Comparison of ENCODE assay signal across 9 mouse cellular contexts in genomic region chr1:52501688-52502133, GRCm38 (mm10). TPM values are rescaled to one million over a fixed set of nuclear protein-coding genes. Genes with fewer than 3 reads are reported as not detected.
DNase-seq lines count a peak whose midpoint lies in the region; ATAC-seq and TF ChIP-seq lines count a peak whose summit lies in the region.
"Had no signal": no experiment of that assay in that cellular context is flagged by ENCODE, and none has a peak within 500 bp of the region (broad histone marks: within the 10 kb centered on the region; RNA-seq: fewer than 3 reads in every experiment).

No protein-coding gene starts in this region.

- TF ChIP-seq POLR2A in spleen, adult 2 months (IDR thresholded peaks at IDR 0.05; ENCODE audit: low read depth, low read length): no peak
- TF ChIP-seq POLR2A in limb, embryonic 14.5 days (IDR thresholded peaks at IDR 0.05; ENCODE audit: borderline replicate concordance, extremely low read depth, insufficient read depth, insufficient read length): no peak

- no peak overlapping the region for H3K4me2 ChIP-seq in limb, embryonic 14.5 days (replicated peaks; ENCODE audit: low read depth, low read length, severe bottlenecking)
- no peak overlapping the region for H3K4me2 ChIP-seq in midbrain, embryonic 16.5 days (ENCODE audit: low read length)

- TF ChIP-seq CTCF in spleen, adult 2 months (IDR thresholded peaks at IDR 0.05; ENCODE audit: extremely low read depth, insufficient read depth, insufficient read length, insufficient replicate concordance): no peak

- H3K27me3 ChIP-seq in spleen, adult 2 months (ENCODE audit: control insufficient read depth, insufficient read depth, low read length): no peaks in the 10 kb centered on the region
- H3K27me3 ChIP-seq in limb, embryonic 14.5 days (ENCODE audit: control insufficient read depth, insufficient read depth, low read length): no peaks in the 10 kb centered on the region
- H3K27me3 ChIP-seq in forebrain, embryonic 10.5 days (ENCODE audit: poor library complexity, severe bottlenecking): peaks cover 35% of the 10 kb centered on the region
- H3K27me3 ChIP-seq in midbrain, embryonic 16.5 days (ENCODE audit: control insufficient read depth, insufficient read depth, low read depth, low read length): no peaks in the 10 kb centered on the region
- H3K27me3 ChIP-seq: heart, embryonic 15.5 days had no signal

- ATAC-seq in limb, embryonic 14.5 days (ENCODE audit: low FRiP score, low read depth): no peak
- ATAC-seq in midbrain, embryonic 16.5 days: no peak

- peak overlapping the region; percentile 27; the same call in 1 of the 2 replicates for H3K27ac ChIP-seq in spleen, adult 2 months (ENCODE audit: insufficient read depth, low read length)
- 0 out of 2 replicates have a peak overlapping the region, but pooled peaks have one; percentile 28 for H3K27ac ChIP-seq in limb, embryonic 14.5 days (replicated peaks; ENCODE audit: low read depth, low read length)
- no peak overlapping the region for H3K27ac ChIP-seq in forebrain, embryonic 10.5 days
- no peak overlapping the region for H3K27ac ChIP-seq in midbrain, embryonic 16.5 days (ENCODE audit: low read length)

- no peak overlapping the region for H3K9ac ChIP-seq in limb, embryonic 14.5 days (ENCODE audit: low read depth, low read length, severe bottlenecking)
- H3K9ac ChIP-seq in midbrain, embryonic 16.5 days (ENCODE audit: low read depth, low read length): no peak overlapping the region
- H3K9ac ChIP-seq: heart, embryonic 15.5 days had no signal

- no peaks in the 10 kb centered on the region for H3K36me3 ChIP-seq in spleen, adult 2 months (ENCODE audit: control insufficient read depth, insufficient read depth, low read length)
- H3K36me3 ChIP-seq in limb, embryonic 14.5 days (ENCODE audit: control insufficient read depth, insufficient read depth, low read length): no peaks in the 10 kb centered on the region
- no peaks in the 10 kb centered on the region for H3K36me3 ChIP-seq in forebrain, embryonic 10.5 days (replicated peaks)
- H3K36me3 ChIP-seq in midbrain, embryonic 16.5 days (ENCODE audit: control insufficient read depth, insufficient read depth, low read length): no peaks in the 10 kb centered on the region
- H3K36me3 ChIP-seq: heart, embryonic 15.5 days had no signal

- no peak for DNase-seq in spleen, adult 2 months (ENCODE audit: low read depth in 1 of 2, low spot score in 2 of 2)
- DNase-seq in spleen, postnatal 4 days (ENCODE audit: low spot score in 2 of 2): no peak
- DNase-seq in cerebellum, adult 9-11 months: peak; percentile 80
- peak; percentile 5 for DNase-seq in limb, embryonic 14.5 days (ENCODE audit: low spot score)
- peak; percentile 24 for DNase-seq in telencephalon, adult 2 months (ENCODE audit: low read depth, low spot score)
- DNase-seq in forebrain, embryonic 10.5 days (ENCODE audit: extremely low spot score, low spot score): no peak
- no peak for DNase-seq in frontal cortex, adult 2 months (ENCODE audit: extremely low spot score in 1 of 2, low spot score in 1 of 2)

- H3K4me1 ChIP-seq in spleen, adult 2 months (ENCODE audit: control insufficient read depth, insufficient read depth, insufficient read length): 0 out of 2 replicates have a peak, but pooled peaks cover 2% of the 10 kb centered on the region
- peaks cover 14% of the 10 kb centered on the region for H3K4me1 ChIP-seq in limb, embryonic 14.5 days (ENCODE audit: control insufficient read depth, insufficient read depth, low read length)
- peaks cover 12% of the 10 kb centered on the region for H3K4me1 ChIP-seq in forebrain, embryonic 10.5 days
- peaks cover 2% of the 10 kb centered on the region for H3K4me1 ChIP-seq in midbrain, embryonic 16.5 days (ENCODE audit: control insufficient read depth, insufficient read depth, low read length)

- H3K4me3 ChIP-seq in spleen, adult 2 months (ENCODE audit: extremely low read depth, insufficient read depth, insufficient read length): no peak overlapping the region
- H3K4me3 ChIP-seq in limb, embryonic 14.5 days (replicated peaks; ENCODE audit: low read length): no peak overlapping the region
- no peak overlapping the region for H3K4me3 ChIP-seq in forebrain, embryonic 10.5 days
- H3K4me3 ChIP-seq in midbrain, embryonic 16.5 days (ENCODE audit: low read depth, low read length): no peak overlapping the region

- no peaks in the 10 kb centered on the region for H3K9me3 ChIP-seq in limb, embryonic 14.5 days (ENCODE audit: control insufficient read depth, low read length)
- no peaks in the 10 kb centered on the region for H3K9me3 ChIP-seq in forebrain, embryonic 10.5 days
- H3K9me3 ChIP-seq in midbrain, embryonic 16.5 days (replicated peaks; ENCODE audit: control insufficient read depth, low read length, poor library complexity, severe bottlenecking): no peaks in the 10 kb centered on the region
- H3K9me3 ChIP-seq: heart, embryonic 15.5 days had no signal

- 20% methylated on average over 10 of the region's 10 CpGs for WGBS in spleen, adult 2 months
- WGBS in limb, embryonic 14.5 days: 41% methylated on average over 10 of the region's 10 CpGs
- WGBS in forebrain, embryonic 10.5 days: 73% methylated on average over 10 of the region's 10 CpGs
- WGBS in midbrain, embryonic 16.5 days: 68% methylated on average over 10 of the region's 10 CpGs

RNA-seq across cellular contexts. Expression of gene Nab1, which starts 1.2 kb away (rescaled TPM):
- 6.0 and 8.2 TPM in 2 replicates for polyA plus RNA-seq in spleen, adult 2 months (2012; rRNA removed)
- 11.3 and 13.5 TPM in 2 replicates for polyA plus RNA-seq in limb, embryonic 14.5 days (2012; rRNA removed)
- 22.1 and 25.0 TPM in 2 replicates for polyA plus RNA-seq in limb, embryonic 14.5 days (2014; fragmentation: Nextera tagmentation; extraction: Ambion mirVana)
- 2.7 and 3.8 TPM in 2 replicates for polyA plus RNA-seq in forebrain, embryonic 10.5 days (2016; fragmentation: Nextera tagmentation; extraction: Ambion mirVana)
- polyA plus RNA-seq in midbrain, embryonic 16.5 days (2015; fragmentation: Nextera tagmentation; extraction: Ambion mirVana): 4.8 and 5.4 TPM in 2 replicates
- 18.2 and 23.2 TPM in 2 replicates for polyA plus RNA-seq in frontal cortex, adult 2 months (2012; rRNA removed)

Comparison
In these comparisons a context has a peak if more than half of its experiments do, and no peak if none do; other contexts are left out.
1. DNase-seq: peak in cerebellum, adult 9-11 months (single experiment), limb, embryonic 14.5 days (single experiment) and telencephalon, adult 2 months (single experiment); none in spleen, adult 2 months (0 of 2), spleen, postnatal 4 days (0 of 2), forebrain, embryonic 10.5 days (single experiment) and frontal cortex, adult 2 months (0 of 2).
2. H3K27ac ChIP-seq: peak in spleen, adult 2 months (single experiment) and limb, embryonic 14.5 days (single experiment); none in forebrain, embryonic 10.5 days (single experiment) and midbrain, embryonic 16.5 days (single experiment).